Mouse (Mus musculus) layer of hippocampus, adult 9-10 months (tissue): Measurements from ENCODE around the gene Tmem8b.

Experiments used
- DNase-seq: peaks from one replicate; pipeline ENCODE4 v3.0.0; 2022; ENCODE audit warnings: low spot score

Tmem8b gene

GRCm38 (mm10) chr4:43656339-43657109, 12.2 kb upstream of the Tmem8b start, which contains the start of gene Hint2:
Gene Hint2 (minus strand): TSS chr4:43656466.
- DNase-seq: peak; percentile 91

GRCm38 (mm10) chr4:43657146-43657545, 11.6 kb upstream of the Tmem8b start:
- no peak for DNase-seq

GRCm38 (mm10) chr4:43666412-43666811, 2.4 kb upstream of the Tmem8b start:
- no peak for DNase-seq

GRCm38 (mm10) chr4:43669428-43669794, 640 bp downstream of the Tmem8b start:
- no peak for DNase-seq

- DNase-seq: peak; percentile 87
Measured at GRCm38 (mm10) chr4:43672070-43672469, 3.3 kb downstream of the Tmem8b start.

- DNase-seq: no peak
Measured at GRCm38 (mm10) chr4:43673703-43674102, 4.9 kb downstream of the Tmem8b start.

GRCm38 (mm10) chr4:43674974-43675373, 6.2 kb downstream of the Tmem8b start:
- DNase-seq: no peak

GRCm38 (mm10) chr4:43675608-43676007, 6.8 kb downstream of the Tmem8b start:
- no peak for DNase-seq

GRCm38 (mm10) chr4:43678541-43678940, 9.8 kb downstream of the Tmem8b start:
- no peak for DNase-seq

- no peak for DNase-seq
Measured at GRCm38 (mm10) chr4:43679416-43680043, 10.8 kb downstream of the Tmem8b start.

GRCm38 (mm10) chr4:43690021-43690420, 21.2 kb downstream of the Tmem8b start:
- DNase-seq: no peak

- DNase-seq: no peak
Measured at GRCm38 (mm10) chr4:43691026-43691425, 22.3 kb downstream of the Tmem8b start.

GRCm38 (mm10) chr4:43693806-43694241, 25.1 kb downstream of the Tmem8b start:
- no peak for DNase-seq

- no peak for DNase-seq
Measured at GRCm38 (mm10) chr4:43694439-43695248, 25.9 kb downstream of the Tmem8b start.

GRCm38 (mm10) chr4:43695249-43695671, 26.5 kb downstream of the Tmem8b start:
- no peak for DNase-seq

GRCm38 (mm10) chr4:43696561-43696960, 27.8 kb downstream of the Tmem8b start:
- DNase-seq: no peak

GRCm38 (mm10) chr4:43700707-43701106, 31.9 kb downstream of the Tmem8b start, which contains the start of gene Olfr70:
Gene Olfr70 (minus strand): TSS chr4:43700807.
- DNase-seq: no peak

GRCm38 (mm10) chr4:43703439-43703838, 34.7 kb downstream of the Tmem8b start:
- no peak for DNase-seq

GRCm38 (mm10) chr4:43703851-43704250, 35.1 kb downstream of the Tmem8b start:
- DNase-seq: no peak

GRCm38 (mm10) chr4:43705991-43706390, 37.2 kb downstream of the Tmem8b start:
- DNase-seq: no peak

- no peak for DNase-seq
Measured at GRCm38 (mm10) chr4:43709869-43710268, 41.1 kb downstream of the Tmem8b start, which contains the start of gene Olfr71. Gene Olfr71 (minus strand): TSS chr4:43710255.

GRCm38 (mm10) chr4:43711821-43712220, 43.0 kb downstream of the Tmem8b start:
- peak; percentile 59 for DNase-seq
